Mouse (Mus musculus) hindbrain, embryonic 16.5 days (tissue): ENCODE results near the gene Rnft2. TPM values are rescaled to one million over a fixed set of nuclear protein-coding genes. Genes with fewer than 3 reads are reported as not detected.

Experiments used
- ATAC-seq: fragments of 200-750 bp; cut with Nextera tagmentation; 2 replicates; pipeline ENCODE4 v1.8.0; 2017; ENCODE audit warnings: moderate TSS enrichment, moderate library complexity
- H3K27ac ChIP-seq: fragments of 300-500 bp; sonication (generic); 2 replicates; pipeline ENCODE4 v1.5.1; 2014; ENCODE audit warnings: low read depth, mild to moderate bottlenecking, control low read depth, low read length, moderate library complexity
- H3K27me3 ChIP-seq: fragments of 300-500 bp; sonication (generic); replicated peaks from 2 replicates; pipeline ENCODE4 v1.6.1; 2014; ENCODE audit warnings: low read length; ENCODE audit not compliant: control insufficient read depth, insufficient read depth
- H3K36me3 ChIP-seq: fragments of 300-500 bp; sonication (generic); 2 replicates; pipeline ENCODE4 v1.6.1; 2014; ENCODE audit warnings: mild to moderate bottlenecking, low read length, moderate library complexity, mixed read lengths; ENCODE audit not compliant: control insufficient read depth, insufficient read depth
- H3K4me1 ChIP-seq: fragments of 300-500 bp; sonication (generic); 2 replicates; pipeline ENCODE4 v1.6.1; 2014; ENCODE audit warnings: low read depth, low read length; ENCODE audit not compliant: control insufficient read depth, insufficient read depth
- H3K4me2 ChIP-seq: fragments of 300-500 bp; sonication (generic); 2 replicates; pipeline ENCODE4 v1.6.1; 2014; ENCODE audit warnings: mild to moderate bottlenecking, low read length, control low read depth, moderate library complexity
- H3K4me3 ChIP-seq: fragments of 300-500 bp; sonication (generic); 2 replicates; pipeline ENCODE4 v1.5.1; 2014; ENCODE audit warnings: mild to moderate bottlenecking, low read length, control low read depth, moderate library complexity
- H3K9ac ChIP-seq: fragments of 300-500 bp; sonication (generic); 2 replicates; pipeline ENCODE4 v1.6.1; 2014; ENCODE audit warnings: low read depth, mild to moderate bottlenecking, control low read depth, low read length, moderate library complexity
- H3K9me3 ChIP-seq: fragments of 300-500 bp; sonication (generic); 2 replicates; pipeline ENCODE4 v1.6.1; 2014; ENCODE audit warnings: mild to moderate bottlenecking, low read length, moderate library complexity; ENCODE audit not compliant: control insufficient read depth
- WGBS: fragments of 180-500 bp; shearing (Covaris S2); extraction: QIAGEN DNeasy Blood & Tissue Kit; methylation state at CpG from one replicate; pipeline ENCODE4 v1.1.7; 2014; 5-methylcytosine and 5-hydroxymethylcytosine counted together
- polyA plus RNA-seq: library from polyadenylated mRNA; unstranded; fragments of >200 nt; fragmentation: Nextera tagmentation; extraction: Ambion mirVana; gene quantifications from 2 replicates; pipeline ENCODE4 v1.2.1, GENCODE M21; 2015

The Rnft2 gene
- polyA plus RNA-seq, 1 experiment from 2014 or later = 9.2 TPM

DNA sequence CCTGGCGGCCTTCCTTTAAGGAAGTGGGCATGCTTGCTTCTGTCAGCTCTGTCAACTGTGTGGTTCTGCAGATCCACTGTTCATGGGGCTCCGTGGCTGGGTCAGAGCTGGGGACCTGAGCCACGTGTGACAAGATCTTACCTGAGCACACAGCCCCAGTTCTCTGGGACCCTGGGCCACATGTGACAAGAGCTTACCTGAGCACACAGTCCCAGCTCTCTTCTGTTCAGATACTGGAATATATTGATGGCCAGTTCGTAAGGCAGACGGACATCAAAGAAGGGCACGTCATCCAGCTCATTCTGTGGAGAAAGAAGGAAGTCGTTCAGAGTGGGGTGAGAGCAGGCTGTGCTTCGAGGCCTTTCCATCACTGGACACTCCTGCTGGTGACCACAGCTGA is 102.4 kb downstream of the Rnft2 start:
- Histone ChIP-seq H3K27ac (no peak overlapping the region), H3K4me1 (peaks cover 21% of the 10 kb centered on the region), H3K4me3 (no peak overlapping the region), H3K9me3 (no peaks in the 10 kb centered on the region), H3K36me3 (peaks cover 16% of the 10 kb centered on the region), H3K9ac (no peak overlapping the region), H3K4me2 (no peak overlapping the region), H3K27me3 (no peaks in the 10 kb centered on the region)
- ATAC-seq = no peak
- WGBS = 94% methylated on average over 8 of the region's 8 CpGs

Other genes with a start within 250 kb of the Rnft2 start
- gene Tesc, start 217.4 kb downstream of the Rnft2 start, polyA plus RNA-seq = 4.1 and 5.4 TPM in 2 replicates
- 18.7 and 21.6 TPM in 2 replicates for gene Fbxw8, start 89.7 kb downstream of the Rnft2 start, polyA plus RNA-seq
- gene Hrk, start 80.5 kb downstream of the Rnft2 start, polyA plus RNA-seq = 3.7 and 4.8 TPM in 2 replicates
- 18.0 and 18.1 TPM in 2 replicates for gene 2410131K14Rik, start 111 bp upstream of the Rnft2 start, polyA plus RNA-seq